Mouse (Mus musculus): ENCODE data around the gene Fth1. TPM values are rescaled to one million over a fixed set of nuclear protein-coding genes. Genes with fewer than 3 reads are reported as not detected.

Gene Fth1
- polyA plus RNA-seq, 1 experiment = 606 TPM

GRCm38 (mm10) chr19:10000330-10000729 lies 19.9 kb downstream of the Fth1 start:
- Histone ChIP-seq H3K4me1 (ENCODE audit: control insufficient read depth, insufficient read depth, low read length) (no peaks in the 10 kb centered on the region), H3K4me3 (ENCODE audit: low read depth, low read length) (no peak overlapping the region), H3K27ac (ENCODE audit: insufficient read depth, low read length) (no peak overlapping the region), H3K27me3 (ENCODE audit: control insufficient read depth, insufficient read depth, low read length, poor library complexity, severe bottlenecking) (no peaks in the 10 kb centered on the region), H3K9me3 (replicated peaks; ENCODE audit: control insufficient read depth, insufficient read depth, low read length, poor library complexity, severe bottlenecking) (no peaks in the 10 kb centered on the region), H3K9ac (ENCODE audit: low read depth, poor library complexity, severe bottlenecking) (no peak overlapping the region), H3K36me3 (ENCODE audit: control insufficient read depth, insufficient read depth, low read length, poor library complexity, severe bottlenecking) (no peaks in the 10 kb centered on the region)
- TF ChIP-seq CTCF (IDR thresholded peaks at IDR 0.05; ENCODE audit: low read depth, low read length) (peak; percentile 43), EP300 (IDR thresholded peaks at IDR 0.05; ENCODE audit: insufficient read depth, low read depth, low read length) (no peak), POLR2A (IDR thresholded peaks at IDR 0.05; ENCODE audit: insufficient read depth, low read length) (no peak)

DNA sequence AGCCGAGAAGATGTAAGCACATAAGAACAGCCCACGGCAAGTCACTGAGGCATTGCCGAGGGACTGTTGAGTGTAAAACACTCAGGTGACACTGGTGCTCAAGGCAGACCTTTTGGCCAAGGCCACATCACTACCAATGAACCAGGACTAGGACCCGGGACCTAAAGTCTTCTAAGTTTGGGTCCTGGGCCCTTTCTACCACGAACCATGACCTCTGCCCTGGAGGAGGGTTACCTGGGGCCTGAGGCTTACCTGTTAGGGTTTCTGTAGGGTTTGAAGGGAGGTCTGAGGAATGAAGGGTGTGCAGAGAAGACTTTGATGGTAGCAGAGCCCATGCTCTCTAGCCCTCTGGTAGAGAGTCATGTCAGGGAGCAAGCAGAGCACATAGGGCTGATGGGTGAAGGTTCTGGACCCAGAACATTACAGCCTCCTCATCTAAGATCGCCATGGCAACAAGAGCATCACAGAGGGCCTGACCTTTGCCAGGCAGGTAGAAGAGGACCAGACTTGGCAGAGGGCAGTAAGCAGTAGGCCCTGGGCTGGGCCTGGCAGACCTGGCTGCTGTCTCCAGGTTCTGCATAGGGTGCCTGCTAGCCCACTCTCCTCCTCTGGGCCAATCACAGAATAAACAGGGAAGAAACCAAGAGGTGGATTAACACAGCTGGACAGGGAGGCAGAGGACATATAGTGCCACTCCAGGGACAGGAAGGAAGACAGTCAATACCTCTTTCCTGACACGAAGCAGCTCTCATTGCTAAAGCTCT lies 21.0 kb downstream of the Fth1 start, which contains the start of the genes Best1 and Rab3il1:
Best1 (minus strand) TSS at position 428 of the 764 bp plus-strand sequence.
Rab3il1 (plus strand) TSS at position 464 of the 764 bp plus-strand sequence.
- no peak within 1 kb of the TSS for H3K27ac ChIP-seq (ENCODE audit: insufficient read depth, low read length)
- TF ChIP-seq EP300 (IDR thresholded peaks at IDR 0.05; ENCODE audit: insufficient read depth, low read depth, low read length) (no peak), POLR2A (IDR thresholded peaks at IDR 0.05; ENCODE audit: insufficient read depth, low read length) (no peak), CTCF (IDR thresholded peaks at IDR 0.05; ENCODE audit: low read depth, low read length) (no peak)
- H3K36me3 ChIP-seq (ENCODE audit: control insufficient read depth, insufficient read depth, low read length, poor library complexity, severe bottlenecking) = no peaks in the 10 kb centered on the region
- no peaks in the 10 kb centered on the region for H3K27me3 ChIP-seq (ENCODE audit: control insufficient read depth, insufficient read depth, low read length, poor library complexity, severe bottlenecking)
- no peak within 1 kb of the TSS for H3K9ac ChIP-seq (ENCODE audit: low read depth, poor library complexity, severe bottlenecking)
- H3K4me3 ChIP-seq (ENCODE audit: low read depth, low read length) = no peak within 1 kb of the TSS
- no peaks in the 10 kb centered on the region for H3K9me3 ChIP-seq (replicated peaks; ENCODE audit: control insufficient read depth, insufficient read depth, low read length, poor library complexity, severe bottlenecking)
- no peaks in the 10 kb centered on the region for H3K4me1 ChIP-seq (ENCODE audit: control insufficient read depth, insufficient read depth, low read length)

- no peaks in the 10 kb centered on the region for H3K4me1 ChIP-seq (ENCODE audit: control insufficient read depth, insufficient read depth, low read length)
- H3K27ac ChIP-seq (ENCODE audit: insufficient read depth, low read length) = no peak overlapping the region
- no peak overlapping the region for H3K4me3 ChIP-seq (ENCODE audit: low read depth, low read length)
- no peaks in the 10 kb centered on the region for H3K9me3 ChIP-seq (replicated peaks; ENCODE audit: control insufficient read depth, insufficient read depth, low read length, poor library complexity, severe bottlenecking)
- no peaks in the 10 kb centered on the region for H3K27me3 ChIP-seq (ENCODE audit: control insufficient read depth, insufficient read depth, low read length, poor library complexity, severe bottlenecking)
- H3K36me3 ChIP-seq (ENCODE audit: control insufficient read depth, insufficient read depth, low read length, poor library complexity, severe bottlenecking) = no peaks in the 10 kb centered on the region
- no peak overlapping the region for H3K9ac ChIP-seq (ENCODE audit: low read depth, poor library complexity, severe bottlenecking)
- TF ChIP-seq EP300 (IDR thresholded peaks at IDR 0.05; ENCODE audit: insufficient read depth, low read depth, low read length) (no peak), CTCF (IDR thresholded peaks at IDR 0.05; ENCODE audit: low read depth, low read length) (no peak), POLR2A (IDR thresholded peaks at IDR 0.05; ENCODE audit: insufficient read depth, low read length) (no peak)
Measured at GRCm38 (mm10) chr19:10003696-10004095, 23.3 kb downstream of the Fth1 start.

DNA sequence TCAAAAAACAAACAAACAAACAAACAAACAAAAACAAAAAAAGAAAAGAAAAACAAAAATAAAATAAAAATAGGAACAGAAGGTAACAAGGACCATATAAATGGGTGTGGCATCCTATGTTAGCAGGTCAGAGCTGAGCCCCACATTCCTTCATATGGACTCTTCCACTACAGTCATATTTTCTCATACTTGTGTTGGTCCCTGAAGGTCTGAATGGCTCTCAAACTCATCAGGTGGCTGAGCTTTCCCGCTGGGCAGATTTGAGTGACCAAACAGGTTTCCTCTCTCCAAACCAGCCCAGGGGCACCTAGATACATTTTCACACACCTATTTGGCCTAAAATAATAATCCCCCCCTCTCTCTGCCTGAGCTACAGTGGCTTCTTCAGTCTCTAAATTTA lies 31.0 kb downstream of the Fth1 start:
- Histone ChIP-seq H3K4me3 (ENCODE audit: low read depth, low read length) (no peak overlapping the region), H3K27ac (ENCODE audit: insufficient read depth, low read length) (no peak overlapping the region), H3K27me3 (ENCODE audit: control insufficient read depth, insufficient read depth, low read length, poor library complexity, severe bottlenecking) (no peaks in the 10 kb centered on the region), H3K9me3 (replicated peaks; ENCODE audit: control insufficient read depth, insufficient read depth, low read length, poor library complexity, severe bottlenecking) (no peaks in the 10 kb centered on the region), H3K36me3 (ENCODE audit: control insufficient read depth, insufficient read depth, low read length, poor library complexity, severe bottlenecking) (no peaks in the 10 kb centered on the region), H3K4me1 (ENCODE audit: control insufficient read depth, insufficient read depth, low read length) (peaks cover 9% of the 10 kb centered on the region), H3K9ac (ENCODE audit: low read depth, poor library complexity, severe bottlenecking) (no peak overlapping the region)
- TF ChIP-seq CTCF (IDR thresholded peaks at IDR 0.05; ENCODE audit: low read depth, low read length) (no peak), EP300 (IDR thresholded peaks at IDR 0.05; ENCODE audit: insufficient read depth, low read depth, low read length) (no peak), POLR2A (IDR thresholded peaks at IDR 0.05; ENCODE audit: insufficient read depth, low read length) (no peak)

DNA sequence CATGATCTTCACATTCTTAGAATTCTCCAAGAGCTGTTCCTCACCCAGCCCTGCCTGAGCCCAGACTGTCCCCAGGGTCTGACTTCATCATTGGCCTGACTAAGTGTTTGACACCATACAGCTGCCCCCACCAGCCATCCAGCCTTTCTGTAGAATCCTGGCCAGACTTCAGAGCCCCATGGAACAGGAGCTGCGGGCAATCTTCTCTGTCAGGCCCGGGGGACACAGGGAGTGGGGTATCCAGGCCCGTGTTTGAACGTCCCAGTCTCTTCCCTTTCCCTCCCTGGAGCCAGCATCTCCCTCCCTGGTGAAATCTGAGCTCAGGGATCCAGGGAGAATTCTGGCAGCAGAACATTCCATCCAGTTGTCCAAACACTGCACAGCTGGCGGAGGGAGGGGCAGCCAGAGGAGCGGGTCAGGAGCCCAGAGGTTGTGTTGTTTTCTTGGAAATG lies 32.5 kb downstream of the Fth1 start:
- Histone ChIP-seq H3K36me3 (ENCODE audit: control insufficient read depth, insufficient read depth, low read length, poor library complexity, severe bottlenecking) (no peaks in the 10 kb centered on the region), H3K9ac (ENCODE audit: low read depth, poor library complexity, severe bottlenecking) (no peak overlapping the region), H3K4me1 (ENCODE audit: control insufficient read depth, insufficient read depth, low read length) (peaks cover 9% of the 10 kb centered on the region), H3K27me3 (ENCODE audit: control insufficient read depth, insufficient read depth, low read length, poor library complexity, severe bottlenecking) (no peaks in the 10 kb centered on the region), H3K9me3 (replicated peaks; ENCODE audit: control insufficient read depth, insufficient read depth, low read length, poor library complexity, severe bottlenecking) (no peaks in the 10 kb centered on the region), H3K27ac (ENCODE audit: insufficient read depth, low read length) (peak overlapping the region; percentile 44; the same call in 1 of the 2 replicates), H3K4me3 (ENCODE audit: low read depth, low read length) (no peak overlapping the region)
- TF ChIP-seq POLR2A (IDR thresholded peaks at IDR 0.05; ENCODE audit: insufficient read depth, low read length) = no peak
- no peak for TF ChIP-seq EP300 (IDR thresholded peaks at IDR 0.05; ENCODE audit: insufficient read depth, low read depth, low read length)
- no peak for TF ChIP-seq CTCF (IDR thresholded peaks at IDR 0.05; ENCODE audit: low read depth, low read length)

DNA sequence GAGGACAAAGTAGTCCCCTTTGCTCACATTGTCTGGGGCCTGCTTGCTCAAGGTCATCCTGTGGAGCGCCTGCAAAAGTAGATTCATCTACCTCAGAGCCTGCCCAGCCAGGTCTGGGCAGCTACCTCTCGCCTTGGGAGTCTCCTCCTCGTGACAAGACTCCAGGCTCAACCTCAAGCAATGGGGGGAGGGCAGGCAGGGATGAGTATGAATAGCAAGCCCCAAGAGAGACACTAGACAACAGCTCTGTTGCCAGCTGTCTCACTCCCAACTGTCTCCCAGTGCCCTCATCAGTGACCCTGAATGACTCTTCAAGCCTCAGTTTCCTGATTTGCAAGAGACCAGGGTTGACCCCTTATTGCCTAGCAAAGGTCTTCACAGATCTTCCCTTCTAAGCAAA lies 33.0 kb downstream of the Fth1 start:
- H3K36me3 ChIP-seq (ENCODE audit: control insufficient read depth, insufficient read depth, low read length, poor library complexity, severe bottlenecking) = no peaks in the 10 kb centered on the region
- H3K4me3 ChIP-seq (ENCODE audit: low read depth, low read length) = no peak overlapping the region
- H3K27ac ChIP-seq (ENCODE audit: insufficient read depth, low read length) = peak overlapping the region; percentile 44
- H3K9me3 ChIP-seq (replicated peaks; ENCODE audit: control insufficient read depth, insufficient read depth, low read length, poor library complexity, severe bottlenecking) = no peaks in the 10 kb centered on the region
- H3K27me3 ChIP-seq (ENCODE audit: control insufficient read depth, insufficient read depth, low read length, poor library complexity, severe bottlenecking) = no peaks in the 10 kb centered on the region
- H3K4me1 ChIP-seq (ENCODE audit: control insufficient read depth, insufficient read depth, low read length) = peaks cover 9% of the 10 kb centered on the region
- H3K9ac ChIP-seq (ENCODE audit: low read depth, poor library complexity, severe bottlenecking) = no peak overlapping the region
- no peak for TF ChIP-seq POLR2A (IDR thresholded peaks at IDR 0.05; ENCODE audit: insufficient read depth, low read length)
- TF ChIP-seq CTCF (IDR thresholded peaks at IDR 0.05; ENCODE audit: low read depth, low read length) = no peak
- peak; percentile 86 for TF ChIP-seq EP300 (IDR thresholded peaks at IDR 0.05; ENCODE audit: insufficient read depth, low read depth, low read length)

All from ES-Bruce4 (cell line).